Mouse (Mus musculus) heart, postnatal 0 days (tissue): ENCODE measurements at regions not wholly inside any gene's neighbourhood (a gene's known extent, or its start where the extent isn't known, plus 50 kb on each side); places are given as distances from the start of the nearest gene placed in this dataset.

Source experiments
- ATAC-seq: fragments of 200-750 bp; cut with Nextera tagmentation; 2 replicates; pipeline ENCODE4 v1.8.0; 2017; ENCODE audit warnings: low read depth, moderate number of reproducible peaks, moderate library complexity; ENCODE audit not compliant: insufficient read depth
- DNase-seq: peaks from one replicate; pipeline ENCODE4 v3.0.0-alpha.2; 2016; ENCODE audit warnings: low spot score
- H3K27ac ChIP-seq: fragments of 300-500 bp; sonication (generic); 2 replicates; pipeline ENCODE4 v1.5.1; 2014; ENCODE audit warnings: low read depth, mild to moderate bottlenecking
- H3K27me3 ChIP-seq: fragments of 300-500 bp; sonication (generic); 2 replicates; pipeline ENCODE4 v1.6.1; 2014; ENCODE audit warnings: low read length, mixed read lengths; ENCODE audit not compliant: control insufficient read depth, insufficient read depth
- H3K36me3 ChIP-seq: fragments of 300-500 bp; sonication (generic); replicated peaks from 2 replicates; pipeline ENCODE4 v1.6.1; 2014; ENCODE audit warnings: low read length, mixed read lengths; ENCODE audit not compliant: control insufficient read depth, insufficient read depth
- H3K4me1 ChIP-seq: fragments of 300-500 bp; sonication (generic); 2 replicates; pipeline ENCODE4 v1.6.1; 2014; ENCODE audit warnings: antibody characterized with exemption; ENCODE audit not compliant: control insufficient read depth, insufficient read depth
- H3K4me2 ChIP-seq: fragments of 300-500 bp; sonication (generic); 2 replicates; pipeline ENCODE4 v1.6.1; 2014; ENCODE audit warnings: low read depth, mild to moderate bottlenecking, low read length, moderate library complexity
- H3K4me3 ChIP-seq: fragments of 300-500 bp; sonication (generic); 2 replicates; pipeline ENCODE4 v1.5.1; 2014; ENCODE audit warnings: low read depth, low read length
- H3K9ac ChIP-seq: fragments of 300-500 bp; sonication (generic); replicated peaks from 2 replicates; pipeline ENCODE4 v1.6.1; 2014; ENCODE audit warnings: low read depth, low read length, mixed read lengths
- H3K9me3 ChIP-seq: fragments of 300-500 bp; sonication (generic); replicated peaks from 2 replicates; pipeline ENCODE4 v1.6.1; 2016; ENCODE audit warnings: low read length; ENCODE audit not compliant: control insufficient read depth
- CTCF ChIP-seq: IDR thresholded peaks from 2 replicates; pipeline ENCODE4 v1.5.1; 2016; ENCODE audit warnings: antibody characterized with exemption, control low read depth, low read depth
- EP300 ChIP-seq: IDR thresholded peaks from 2 replicates; pipeline ENCODE4 v1.6.1; 2016; ENCODE audit warnings: antibody characterized with exemption, low read depth
- WGBS: fragments of 180-500 bp; shearing (Covaris S2); extraction: QIAGEN DNeasy Blood & Tissue Kit; methylation state at CpG from one replicate; pipeline ENCODE4 v1.1.7; 2014; 5-methylcytosine and 5-hydroxymethylcytosine counted together

GRCm38 (mm10) chr12:113402823-113403222 lies 86.5 kb upstream of the Adam6b start:
- DNase-seq (no peak), ATAC-seq (no peak)
- Histone ChIP-seq H3K27ac (no peak overlapping the region), H3K9me3 (no peaks in the 10 kb centered on the region), H3K36me3 (no peaks in the 10 kb centered on the region), H3K4me2 (no peak overlapping the region), H3K27me3 (no peaks in the 10 kb centered on the region), H3K9ac (no peak overlapping the region), H3K4me1 (no peaks in the 10 kb centered on the region), H3K4me3 (no peak overlapping the region)
- WGBS = 49% methylated on average over 2 of the region's 2 CpGs
- no peak for TF ChIP-seq CTCF
- TF ChIP-seq EP300 = no peak

GRCm38 (mm10) chr12:113411113-113411512 lies 78.2 kb upstream of the Adam6b start:
- H3K36me3 ChIP-seq = no peaks in the 10 kb centered on the region
- H3K9me3 ChIP-seq = no peaks in the 10 kb centered on the region
- H3K27me3 ChIP-seq = no peaks in the 10 kb centered on the region
- WGBS = 64% methylated on average over 5 of the region's 5 CpGs
- no peak overlapping the region for H3K27ac ChIP-seq
- no peak overlapping the region for H3K9ac ChIP-seq
- DNase-seq (no peak), ATAC-seq (no peak)
- TF ChIP-seq CTCF = no peak
- no peak for TF ChIP-seq EP300
- H3K4me3 ChIP-seq = no peak overlapping the region
- H3K4me2 ChIP-seq = no peak overlapping the region
- H3K4me1 ChIP-seq = no peaks in the 10 kb centered on the region

DNA sequence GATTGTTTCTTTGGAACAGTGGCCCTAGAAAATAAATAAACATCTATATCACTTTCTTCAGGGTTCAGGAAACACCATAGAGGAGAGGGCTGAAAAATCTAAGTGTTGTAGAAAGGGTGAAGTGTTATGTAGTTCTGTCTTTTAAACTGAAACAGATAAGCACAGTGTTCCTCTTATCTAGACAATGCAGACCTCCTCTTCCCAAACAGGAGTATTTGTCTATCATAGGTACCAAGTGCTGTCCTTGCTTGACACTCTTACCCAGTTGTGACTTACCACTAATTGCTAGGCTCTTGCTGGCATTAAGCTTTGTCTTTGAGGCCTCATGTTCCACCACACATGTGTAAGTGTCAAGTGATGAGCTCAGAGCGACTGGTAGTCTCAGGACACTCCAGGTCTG lies 75.3 kb upstream of the Adam6b start:
- no peaks in the 10 kb centered on the region for H3K4me1 ChIP-seq
- 40% methylated on average over 1 of the region's 1 CpGs for WGBS
- H3K27me3 ChIP-seq = no peaks in the 10 kb centered on the region
- H3K4me2 ChIP-seq = no peak overlapping the region
- no peak overlapping the region for H3K27ac ChIP-seq
- ATAC-seq (no peak), DNase-seq (no peak)
- no peaks in the 10 kb centered on the region for H3K36me3 ChIP-seq
- no peak overlapping the region for H3K9ac ChIP-seq
- no peak overlapping the region for H3K4me3 ChIP-seq
- no peaks in the 10 kb centered on the region for H3K9me3 ChIP-seq
- TF ChIP-seq EP300 (no peak), CTCF (no peak)

DNA sequence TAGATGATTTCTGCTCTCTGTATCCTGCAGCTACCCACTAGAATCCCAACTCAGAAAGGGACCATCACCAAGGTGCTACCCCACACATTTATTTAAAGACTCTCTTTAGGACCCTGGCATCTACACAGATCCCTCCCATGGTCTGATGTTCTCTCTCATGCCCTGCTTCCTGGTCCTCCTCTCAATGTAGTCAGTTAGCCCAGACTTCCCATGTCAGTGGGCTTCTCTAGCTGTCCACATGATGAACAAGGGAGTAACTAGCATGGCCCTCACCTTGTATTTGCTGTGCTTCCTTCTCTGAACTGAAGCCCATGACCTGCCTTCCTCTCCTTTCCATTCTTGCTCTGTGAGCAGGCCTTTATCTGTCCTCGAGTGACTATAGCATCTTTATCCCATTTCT lies 71.8 kb upstream of the Adam6b start:
- H3K4me1 ChIP-seq = no peaks in the 10 kb centered on the region
- 48% methylated on average over 1 of the region's 1 CpGs for WGBS
- H3K9me3 ChIP-seq = no peaks in the 10 kb centered on the region
- ATAC-seq (no peak), DNase-seq (no peak)
- TF ChIP-seq CTCF (no peak), EP300 (no peak)
- no peaks in the 10 kb centered on the region for H3K36me3 ChIP-seq
- no peaks in the 10 kb centered on the region for H3K27me3 ChIP-seq
- no peak overlapping the region for H3K9ac ChIP-seq
- H3K4me3 ChIP-seq = no peak overlapping the region
- H3K27ac ChIP-seq = no peak overlapping the region
- H3K4me2 ChIP-seq = no peak overlapping the region

GRCm38 (mm10) chr12:113418731-113419402 lies 70.4 kb upstream of the Adam6b start:
- Histone ChIP-seq H3K27ac (no peak overlapping the region), H3K9me3 (no peaks in the 10 kb centered on the region), H3K4me1 (no peaks in the 10 kb centered on the region), H3K36me3 (no peaks in the 10 kb centered on the region), H3K4me2 (no peak overlapping the region), H3K4me3 (no peak overlapping the region), H3K27me3 (no peaks in the 10 kb centered on the region), H3K9ac (no peak overlapping the region)
- 73% methylated on average over 5 of the region's 5 CpGs for WGBS
- TF ChIP-seq EP300 (no peak), CTCF (no peak)
- no peak for DNase-seq
- no peak for ATAC-seq

GRCm38 (mm10) chr12:113420721-113421305 lies 68.5 kb upstream of the Adam6b start:
- Histone ChIP-seq H3K9ac (no peak overlapping the region), H3K4me1 (no peaks in the 10 kb centered on the region), H3K4me3 (no peak overlapping the region), H3K27ac (no peak overlapping the region), H3K4me2 (no peak overlapping the region), H3K36me3 (no peaks in the 10 kb centered on the region), H3K27me3 (no peaks in the 10 kb centered on the region), H3K9me3 (no peaks in the 10 kb centered on the region)
- TF ChIP-seq EP300 (no peak), CTCF (no peak)
- 75% methylated on average over 9 of the region's 9 CpGs for WGBS
- DNase-seq = no peak
- no peak for ATAC-seq
